Mouse (Mus musculus) lung, postnatal 0 days (tissue): ENCODE measurements at regions not wholly inside any gene's neighbourhood (a gene's known extent, or its start where the extent isn't known, plus 50 kb on each side); places are given as distances from the start of the nearest gene placed in this dataset.

Source experiments
- CTCF ChIP-seq: IDR thresholded peaks from 2 replicates; pipeline ENCODE4 v1.5.1; 2016; ENCODE audit warnings: antibody characterized with exemption, mild to moderate bottlenecking
- EP300 ChIP-seq: IDR thresholded peaks from 2 replicates; pipeline ENCODE4 v1.6.1; 2016; ENCODE audit warnings: antibody characterized with exemption, mild to moderate bottlenecking, control low read depth

GRCm38 (mm10) chr1:105922586-105922985 lies 67.6 kb upstream of the Zcchc2 start:
- no peak for TF ChIP-seq CTCF
- peak; percentile 30; the same call in 1 of the 2 replicates for TF ChIP-seq EP300
